Mouse (Mus musculus): ENCODE data around the gene Fam189a2.

The Fam189a2 gene

GRCm38 (mm10) chr19:23971391-23971790, 59.4 kb downstream of the Fam189a2 start:
- DNase-seq = no peak

- no peak for DNase-seq
Observed at GRCm38 (mm10) chr19:23970374-23970773, 60.4 kb downstream of the Fam189a2 start.

- DNase-seq = no peak
Observed at GRCm38 (mm10) chr19:23968862-23969225, 62.0 kb downstream of the Fam189a2 start.

- no peak for DNase-seq
Observed at GRCm38 (mm10) chr19:23968125-23968861, 62.5 kb downstream of the Fam189a2 start.

- DNase-seq = peak in 1 of 2 experiments; percentile 38
Observed at GRCm38 (mm10) chr19:23967156-23967555, 63.7 kb downstream of the Fam189a2 start.

GRCm38 (mm10) chr19:23966376-23966775, 64.4 kb downstream of the Fam189a2 start:
- DNase-seq = no peak

GRCm38 (mm10) chr19:23964401-23964910, 66.4 kb downstream of the Fam189a2 start:
- no peak for DNase-seq

- peak; percentile 89 to 91 for DNase-seq
Observed at GRCm38 (mm10) chr19:23961516-23961915, 69.3 kb downstream of the Fam189a2 start.

- no peak for DNase-seq
Observed at GRCm38 (mm10) chr19:23960831-23961447, 69.9 kb downstream of the Fam189a2 start.

- peak; percentile 78 to 79 for DNase-seq
Observed at GRCm38 (mm10) chr19:23960275-23960674, 70.5 kb downstream of the Fam189a2 start.

GRCm38 (mm10) chr19:23959870-23960269, 70.9 kb downstream of the Fam189a2 start:
- peak; percentile 41 to 47 for DNase-seq

- DNase-seq = peak; percentile 55 to 60
Observed at GRCm38 (mm10) chr19:23958925-23959324, 71.9 kb downstream of the Fam189a2 start.

GRCm38 (mm10) chr19:23957563-23957962, 73.3 kb downstream of the Fam189a2 start:
- DNase-seq = no peak

GRCm38 (mm10) chr19:23956299-23956975, 74.4 kb downstream of the Fam189a2 start:
- peak in 1 of 2 experiments; percentile 33 for DNase-seq

- DNase-seq = no peak
Observed at GRCm38 (mm10) chr19:23955461-23955860, 75.4 kb downstream of the Fam189a2 start.

- DNase-seq = peak in 1 of 2 experiments; percentile 51
Observed at GRCm38 (mm10) chr19:23948301-23949000, 82.4 kb downstream of the Fam189a2 start.

- no peak for DNase-seq
Observed at GRCm38 (mm10) chr19:23947871-23948270, 82.9 kb downstream of the Fam189a2 start.

- DNase-seq = no peak
Observed at GRCm38 (mm10) chr19:23946751-23947150, 84.1 kb downstream of the Fam189a2 start.

GRCm38 (mm10) chr19:23946026-23946685, 84.7 kb downstream of the Fam189a2 start:
- no peak for DNase-seq

- DNase-seq = no peak
Observed at GRCm38 (mm10) chr19:23942886-23943285, 87.9 kb downstream of the Fam189a2 start.

GRCm38 (mm10) chr19:23941422-23941949, 89.3 kb downstream of the Fam189a2 start:
- DNase-seq = no peak

GRCm38 (mm10) chr19:23930826-23931225, 100.0 kb downstream of the Fam189a2 start:
- DNase-seq = no peak

All from cerebellum, postnatal 10 days (tissue).